Mouse (Mus musculus): ENCODE data around the gene Pld2.

- no peak for TF ChIP-seq CTCF (conservative IDR thresholded peaks at IDR 0.05; ENCODE audit: low read length)
- no peak for TF ChIP-seq NANOG (IDR thresholded peaks at IDR 0.05; ENCODE audit: borderline replicate concordance, low read length)
- no peak for TF ChIP-seq POU5F1 (IDR thresholded peaks at IDR 0.05; ENCODE audit: borderline replicate concordance, low read length)
Observed at GRCm38 (mm10) chr11:70544496-70544895, 4.6 kb downstream of the Pld2 start.
